Mouse (Mus musculus) cerebellum, postnatal 25 days (tissue): ENCODE measurements at regions not wholly inside any gene's neighbourhood (a gene's known extent, or its start where the extent isn't known, plus 50 kb on each side); places are given as distances from the start of the nearest gene placed in this dataset.

Experiments
- DNase-seq, 2 experiments: peaks; one replicate each; pipeline ENCODE4 v3.0.0; 2021; ENCODE audit warnings: mixed read lengths in 2 of 2

DNA sequence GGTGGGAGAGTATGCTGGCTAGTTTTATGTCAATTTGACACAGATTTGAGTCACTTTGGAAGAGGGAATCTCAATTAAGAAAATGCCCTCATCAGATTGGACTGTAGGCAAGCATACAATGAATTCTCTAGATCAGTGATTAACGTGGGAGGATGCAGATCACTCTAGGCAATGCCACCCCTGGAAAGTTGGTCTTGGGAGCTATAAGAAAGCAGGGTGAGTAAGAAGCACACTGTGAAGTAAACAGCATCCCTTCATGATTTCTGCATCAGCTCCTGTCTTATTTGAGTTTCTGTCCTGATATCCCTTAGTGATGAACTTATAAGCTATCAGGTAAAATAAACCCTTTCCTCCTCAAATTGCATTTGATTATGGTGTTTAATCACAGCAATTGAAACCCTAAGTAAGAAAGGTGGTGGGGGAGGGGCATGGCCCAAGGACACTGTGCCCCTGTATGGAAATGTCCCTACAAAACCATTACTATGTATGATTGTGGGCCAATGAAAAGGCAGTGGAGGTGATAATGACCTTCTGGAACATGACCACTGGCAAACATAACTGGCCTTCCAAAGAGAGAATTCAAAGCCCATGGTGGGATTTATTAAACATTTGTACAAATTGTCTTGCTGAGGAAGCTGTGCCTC is 640.3 kb upstream of the Vstm2b start:
- DNase-seq, result no peak

DNA sequence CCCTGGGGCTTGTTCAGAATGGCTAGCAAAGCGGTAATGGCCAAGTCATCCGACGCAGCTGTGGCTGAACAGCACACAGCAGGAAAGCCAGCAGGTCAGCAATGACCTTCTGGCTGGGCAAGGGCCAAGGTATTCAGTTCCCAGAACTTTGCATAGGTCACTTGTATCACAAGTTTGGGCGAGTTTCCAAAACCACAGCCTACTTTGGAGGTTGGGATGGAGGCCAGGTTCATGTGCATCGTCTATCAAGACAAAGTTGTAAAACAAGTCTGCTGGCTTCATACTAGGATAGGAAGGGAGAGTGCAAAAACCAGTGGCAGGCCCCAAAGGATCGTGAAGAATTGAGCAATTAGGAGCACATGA is 639.8 kb upstream of the Vstm2b start:
- DNase-seq, result peak in 1 of 2 experiments; percentile 1

DNA sequence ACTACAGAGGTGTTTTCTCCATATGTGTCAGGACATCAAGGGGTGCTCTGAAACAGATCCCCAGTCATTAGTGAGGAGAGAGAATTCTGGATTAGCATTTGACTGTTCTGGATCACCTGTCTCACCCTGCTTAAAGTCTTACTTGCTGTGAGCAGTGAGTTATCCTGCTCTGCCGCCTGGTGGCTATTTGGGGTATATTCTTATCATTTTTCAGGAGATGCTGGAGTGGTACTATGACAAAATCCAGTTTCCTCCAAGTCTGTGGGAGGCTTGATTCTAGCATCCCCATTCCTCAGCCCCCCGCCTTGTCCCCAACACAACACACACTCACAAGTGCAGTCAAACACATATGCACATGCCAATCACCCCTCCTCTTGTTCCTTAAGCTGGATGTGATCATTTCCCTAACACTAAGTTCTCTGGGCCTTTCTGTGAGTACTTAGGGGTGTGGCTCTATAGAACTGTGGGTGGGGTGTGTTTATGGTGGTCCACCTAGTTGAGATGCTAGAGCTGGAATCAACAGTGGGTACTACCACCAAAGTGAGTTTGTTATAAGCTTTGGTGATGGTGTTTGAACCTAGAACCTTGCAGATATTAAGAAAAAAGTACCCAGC is 624.6 kb upstream of the Vstm2b start:
- DNase-seq, result peak; percentile 9 to 52

DNA sequence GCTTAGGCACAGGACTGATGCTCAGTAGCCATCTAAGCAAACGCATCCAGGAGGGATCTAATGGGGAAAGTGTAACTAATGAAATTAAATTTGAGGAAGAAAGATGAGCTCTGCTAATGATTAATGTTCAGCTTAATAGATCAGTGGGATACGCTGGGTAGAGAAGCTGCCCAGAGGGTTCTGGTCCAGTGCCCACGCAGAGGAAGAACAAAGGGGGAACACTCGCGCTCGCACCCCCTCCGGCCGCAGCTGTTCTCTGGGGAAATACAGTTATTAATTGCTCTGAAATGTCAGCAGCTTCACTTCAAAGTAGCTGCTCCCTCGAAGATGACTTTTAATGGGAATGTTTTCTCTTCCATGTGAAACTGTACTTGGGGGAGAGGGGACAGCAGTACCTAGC is 623.0 kb upstream of the Vstm2b start:
- no peak for DNase-seq

DNA sequence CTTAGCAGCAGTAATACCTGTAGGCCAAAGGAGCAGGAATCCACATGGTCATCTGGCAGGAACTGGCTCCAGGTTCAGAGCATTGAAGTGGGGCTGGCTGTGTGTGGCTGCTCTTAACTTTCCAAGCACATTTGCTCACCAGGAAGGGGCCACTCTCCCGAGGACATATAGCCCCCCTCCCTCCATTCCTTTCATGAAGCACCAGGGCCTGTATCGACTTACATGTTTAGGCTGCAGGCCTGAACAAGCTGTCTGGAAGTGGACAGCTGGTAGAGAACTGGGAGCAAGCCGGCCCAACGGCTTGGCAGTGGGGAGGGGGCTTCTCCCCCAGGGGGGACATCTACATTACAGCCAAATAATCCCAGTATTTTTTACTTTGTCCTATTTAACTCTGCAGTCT is 622.5 kb upstream of the Vstm2b start:
- no peak for DNase-seq

DNA sequence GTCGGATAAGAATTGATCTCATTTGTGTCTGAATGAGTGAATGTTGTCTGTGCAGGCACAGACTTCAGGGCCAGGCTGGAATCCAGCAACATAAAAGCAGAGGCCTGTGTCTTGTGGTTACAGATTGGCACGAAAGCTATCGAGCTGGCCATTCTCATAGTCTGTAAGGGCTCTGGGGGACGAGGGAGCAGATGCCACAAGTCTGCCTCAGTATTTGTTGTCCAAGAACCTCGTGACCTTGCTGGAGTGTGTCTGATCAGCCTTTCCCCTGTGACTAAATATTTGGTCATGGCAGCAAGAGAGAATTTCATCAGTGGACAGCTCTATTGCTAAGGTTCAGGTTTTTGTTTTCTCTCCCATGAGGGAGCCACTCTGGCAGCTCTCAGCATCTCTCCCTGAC is 622.0 kb upstream of the Vstm2b start:
- DNase-seq, result no peak

DNA sequence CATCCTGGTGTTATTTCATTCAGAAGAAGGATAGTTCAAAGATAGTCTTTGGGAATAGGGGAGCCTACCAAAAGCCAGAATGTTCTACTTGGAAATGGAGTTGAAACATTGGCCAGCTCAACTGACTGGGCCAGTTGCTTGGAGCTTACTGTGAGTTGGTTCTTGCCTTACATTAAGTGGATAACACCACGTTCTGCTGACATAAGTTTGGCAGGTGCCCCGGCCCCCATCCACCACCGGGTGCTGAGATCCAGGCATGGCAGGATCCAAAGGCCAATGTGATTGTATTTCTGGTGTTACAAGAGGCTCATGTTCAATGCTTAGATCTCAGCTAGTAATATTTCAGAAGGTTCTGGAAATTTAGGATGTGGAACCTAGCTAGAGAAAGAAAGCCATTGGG is 608.0 kb upstream of the Vstm2b start:
- no peak for DNase-seq

DNA sequence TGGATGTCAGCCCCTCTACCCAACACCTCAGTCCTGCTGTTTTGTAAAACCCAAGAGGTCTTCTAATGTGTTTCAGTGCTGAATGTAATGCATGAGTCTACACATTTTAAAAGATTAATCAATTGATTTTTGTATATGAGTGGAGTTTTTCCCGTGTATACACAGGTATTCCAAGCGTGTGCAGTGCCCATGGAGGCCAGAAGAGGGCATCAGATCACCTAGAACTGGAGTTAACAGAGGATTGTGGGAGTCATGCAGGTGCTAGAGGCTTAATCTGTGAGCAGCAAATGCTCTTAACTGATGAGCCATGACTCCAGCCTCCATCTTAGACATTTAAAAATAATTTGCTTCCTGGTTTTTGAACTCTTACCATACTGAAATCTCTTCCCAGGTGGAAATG is 587.6 kb upstream of the Vstm2b start:
- DNase-seq, result peak in 1 of 2 experiments; percentile 15

DNA sequence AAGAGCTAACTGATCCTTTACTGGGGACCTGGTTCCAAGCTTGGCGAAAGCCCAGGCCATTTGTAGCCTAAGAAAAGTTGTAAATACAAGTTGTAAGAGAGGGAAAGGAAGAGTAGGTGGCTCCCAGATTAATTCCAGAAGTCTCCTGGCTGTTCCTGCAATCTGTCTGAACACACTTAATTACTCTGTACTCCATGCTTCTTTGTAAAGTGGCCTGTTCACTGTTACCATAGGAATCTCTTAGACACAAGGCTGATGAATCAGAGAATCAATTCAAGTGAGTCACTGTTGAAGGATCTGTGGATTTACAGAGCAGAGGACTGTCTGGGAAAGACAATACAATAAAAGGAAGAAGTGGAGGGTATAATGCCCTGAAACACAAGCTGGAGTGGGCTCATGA is 577.0 kb upstream of the Vstm2b start:
- no peak for DNase-seq

DNA sequence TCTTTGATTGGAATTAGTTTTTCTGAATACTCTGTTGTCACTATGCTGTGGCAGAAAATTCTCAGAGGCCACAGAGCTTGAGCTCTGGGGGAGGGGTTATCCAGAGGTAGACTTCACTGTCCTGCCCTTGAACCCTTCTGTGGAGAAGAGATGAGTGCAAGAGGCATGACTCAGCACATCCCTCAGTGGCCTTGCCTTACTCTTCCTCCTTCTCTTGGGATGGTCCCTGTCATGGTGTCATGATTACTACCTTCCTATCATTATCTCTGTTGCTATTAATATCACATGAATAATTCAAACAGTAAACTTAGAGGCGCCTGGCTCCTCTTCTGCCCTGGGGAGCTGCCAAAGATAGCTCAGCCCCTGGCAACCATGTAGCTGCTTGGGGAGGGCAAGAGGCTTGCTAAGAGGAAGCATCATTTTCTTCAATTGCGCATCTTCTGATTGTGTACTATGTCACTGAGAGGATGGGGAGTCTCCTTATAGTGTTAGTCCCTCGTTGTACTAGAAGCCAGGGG is 572.9 kb upstream of the Vstm2b start:
- DNase-seq, result no peak

DNA sequence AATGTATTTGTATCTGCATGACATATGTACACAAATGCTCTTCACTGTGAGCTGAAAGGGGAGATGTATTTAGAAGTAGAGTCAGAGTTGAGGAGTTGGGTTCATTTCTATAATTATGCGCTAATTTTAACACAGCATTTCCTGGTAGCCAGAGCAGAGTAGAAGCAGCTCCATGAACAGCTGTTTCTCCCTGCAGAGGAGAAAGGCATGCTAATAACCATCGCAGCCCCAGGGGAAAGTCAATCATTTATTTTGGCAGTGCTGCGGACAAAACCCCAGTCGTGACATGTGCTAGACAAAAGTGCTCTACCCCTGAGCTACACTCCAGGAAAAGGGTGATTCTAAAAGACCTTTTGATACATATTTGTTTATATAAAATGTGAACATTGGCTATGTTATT is 565.7 kb upstream of the Vstm2b start:
- no peak for DNase-seq

DNA sequence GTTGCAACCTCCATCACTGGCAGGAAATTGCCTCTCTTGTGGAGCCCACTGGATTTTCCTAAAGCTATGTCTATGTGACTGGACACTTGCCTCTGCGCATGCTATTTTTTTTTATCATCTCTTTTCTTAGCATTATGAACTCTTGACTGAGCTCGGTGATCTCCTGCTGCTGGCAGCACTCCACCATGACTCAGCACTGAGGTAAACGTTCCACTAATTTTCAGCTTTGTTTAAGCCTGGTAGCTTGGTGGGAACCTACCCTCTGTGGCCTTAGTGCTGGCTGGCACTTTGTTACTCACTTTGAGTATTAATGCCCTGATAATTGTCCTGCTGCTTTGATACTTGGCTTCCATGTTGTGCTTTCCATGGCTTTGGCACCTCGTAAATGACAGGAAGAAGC is 545.8 kb upstream of the Vstm2b start:
- peak in 1 of 2 experiments; percentile 11 for DNase-seq

DNA sequence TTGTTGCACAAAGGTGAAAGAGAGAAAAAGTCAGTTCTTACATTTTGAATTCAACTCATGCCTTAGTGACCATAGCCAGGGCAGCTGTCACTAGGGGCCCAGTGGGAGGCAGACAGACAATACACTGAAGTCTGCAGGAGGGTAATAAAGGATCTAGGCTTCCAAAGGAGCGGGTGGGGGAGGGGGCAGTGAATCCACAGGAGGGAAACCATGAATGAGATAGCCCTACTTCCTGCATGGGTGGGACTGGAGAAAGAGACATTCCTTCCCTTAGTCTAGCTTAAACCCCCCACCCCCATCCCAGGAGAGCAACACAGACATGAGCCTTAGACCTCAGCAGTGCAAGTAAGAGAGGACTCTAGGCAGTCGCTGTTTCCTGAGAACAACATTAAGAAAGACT is 535.4 kb upstream of the Vstm2b start:
- DNase-seq, result no peak

DNA sequence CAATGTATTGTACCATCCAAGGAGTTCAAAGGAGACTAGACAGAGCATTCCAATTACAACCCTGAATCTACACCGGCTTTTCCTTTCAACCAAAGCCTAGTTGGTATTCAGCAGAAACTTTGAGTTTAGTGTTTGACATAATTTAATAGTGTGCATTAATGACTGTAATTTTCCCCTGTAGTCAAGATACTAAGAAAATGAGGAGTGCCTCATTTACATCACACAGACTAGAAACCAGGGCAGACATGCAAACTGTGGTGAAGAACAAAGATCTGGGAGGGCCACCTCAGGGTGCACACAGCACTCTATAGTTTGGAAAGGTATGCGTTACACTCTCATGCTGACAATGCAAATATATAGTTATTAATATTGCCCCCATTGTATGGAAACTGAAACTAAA is 525.4 kb upstream of the Vstm2b start:
- no peak for DNase-seq

DNA sequence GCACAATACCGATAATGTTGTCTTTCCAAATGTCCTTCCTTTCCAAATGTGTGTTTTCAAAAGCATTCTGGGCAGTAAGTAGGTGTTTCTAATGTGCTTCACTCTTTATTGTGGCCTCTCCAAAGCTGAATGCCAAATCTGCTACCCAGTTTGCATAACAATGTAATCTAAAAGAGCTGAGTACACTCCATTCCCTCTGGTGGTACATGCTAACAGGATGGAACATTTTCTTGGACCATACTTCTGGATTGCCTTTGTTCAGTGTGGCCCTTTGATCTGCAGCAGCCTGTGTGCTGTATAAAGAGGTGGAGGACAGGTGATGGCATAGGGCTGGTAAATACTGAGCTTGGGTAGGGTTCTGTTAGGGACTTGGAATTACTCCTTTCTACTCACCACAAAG is 520.3 kb upstream of the Vstm2b start:
- DNase-seq, result no peak

DNA sequence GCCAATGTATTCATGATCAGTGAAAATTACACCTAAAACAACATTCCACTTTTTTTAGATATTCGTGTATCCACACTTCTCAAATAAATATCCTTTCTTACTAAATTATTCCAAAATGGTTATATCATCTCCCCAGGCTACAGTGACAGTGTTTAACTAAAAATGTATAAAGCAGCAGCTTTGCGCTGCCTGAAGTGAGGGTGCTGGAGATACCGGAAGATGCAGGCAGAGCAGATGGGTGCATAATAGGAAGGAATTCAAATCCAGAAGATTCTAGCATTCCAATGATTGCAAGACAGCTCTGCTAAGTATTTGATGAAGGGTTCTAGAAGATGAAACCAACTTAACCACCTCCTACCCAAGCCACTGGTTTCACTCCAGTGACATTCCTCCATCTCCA is 516.9 kb upstream of the Vstm2b start:
- DNase-seq, result no peak

DNA sequence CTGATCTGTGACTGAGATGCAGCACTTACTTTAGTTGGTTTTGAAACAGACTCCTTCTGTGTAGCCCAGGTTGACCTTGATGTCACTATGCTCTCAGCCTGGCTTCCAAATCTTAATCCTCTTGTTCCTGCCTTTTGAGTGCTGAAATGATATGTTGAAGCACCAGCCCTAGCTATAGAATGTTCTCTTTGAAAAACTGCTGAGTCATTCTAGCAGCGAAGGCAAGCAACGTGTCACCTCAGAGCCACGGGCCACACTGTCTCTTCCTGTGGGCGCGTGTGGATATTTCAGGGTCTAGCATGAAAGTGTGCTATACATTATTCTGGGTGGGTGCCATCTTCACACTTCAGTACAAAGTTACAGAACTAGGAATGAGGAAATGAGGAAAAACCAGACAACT is 510.0 kb upstream of the Vstm2b start:
- no peak for DNase-seq

DNA sequence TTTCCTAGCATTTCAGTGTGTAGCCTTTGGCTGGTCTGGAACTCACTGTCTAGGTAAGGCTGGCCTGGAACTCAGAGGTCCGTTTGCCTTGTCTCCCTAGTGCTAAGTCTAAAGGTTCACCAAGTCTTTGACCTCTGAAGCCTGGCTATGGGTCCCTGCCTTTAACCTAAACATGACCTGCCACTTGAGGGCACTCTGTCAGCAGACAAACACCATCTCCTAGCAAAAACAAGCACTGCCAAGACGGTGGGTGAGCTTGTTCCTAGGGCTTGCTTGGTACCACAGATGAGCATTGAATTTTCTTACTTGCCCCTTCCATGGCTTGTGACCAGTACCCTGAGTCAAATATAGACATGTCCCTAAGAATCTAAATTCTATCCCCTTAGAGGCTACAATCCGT is 508.3 kb upstream of the Vstm2b start:
- peak in 1 of 2 experiments; percentile 5 for DNase-seq

DNA sequence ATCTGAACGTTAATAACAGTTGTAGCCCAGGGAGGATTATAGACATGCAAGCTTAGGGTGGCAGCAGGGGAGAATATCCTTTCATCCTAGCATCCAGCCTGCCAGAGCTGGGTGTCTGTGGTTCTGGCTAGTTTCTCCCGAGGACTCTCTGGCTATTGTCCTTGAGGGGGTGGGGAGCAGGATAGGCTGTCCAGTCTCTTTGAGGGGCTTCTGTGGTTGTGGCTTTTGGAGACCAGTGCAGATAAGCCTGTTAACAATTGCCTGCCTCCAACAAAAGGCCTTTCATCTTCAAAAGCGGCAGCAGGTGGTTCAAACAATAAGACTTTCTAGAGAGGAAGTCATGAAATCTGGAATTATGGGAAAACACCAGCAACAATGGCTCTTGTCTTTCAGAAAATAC is 507.2 kb upstream of the Vstm2b start:
- no peak for DNase-seq

DNA sequence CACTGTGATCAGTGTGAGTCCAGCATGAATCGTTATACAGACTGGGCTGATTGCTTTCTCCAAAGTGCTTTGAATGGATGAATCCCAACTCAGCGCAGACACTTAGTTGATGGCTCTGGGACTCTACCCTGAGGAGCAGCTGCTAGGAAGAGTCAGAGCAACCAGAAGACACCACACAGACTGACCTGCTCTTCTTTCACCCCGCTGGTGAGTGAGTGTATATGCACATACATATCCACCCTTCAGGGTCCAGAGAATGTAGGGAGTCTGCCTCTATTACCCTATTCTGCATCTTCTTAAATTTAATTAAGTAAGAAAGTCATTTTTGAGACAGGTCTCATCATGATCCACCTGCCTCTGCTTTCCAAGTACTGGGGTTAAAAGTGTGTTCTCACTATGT is 506.5 kb upstream of the Vstm2b start:
- DNase-seq, result no peak

DNA sequence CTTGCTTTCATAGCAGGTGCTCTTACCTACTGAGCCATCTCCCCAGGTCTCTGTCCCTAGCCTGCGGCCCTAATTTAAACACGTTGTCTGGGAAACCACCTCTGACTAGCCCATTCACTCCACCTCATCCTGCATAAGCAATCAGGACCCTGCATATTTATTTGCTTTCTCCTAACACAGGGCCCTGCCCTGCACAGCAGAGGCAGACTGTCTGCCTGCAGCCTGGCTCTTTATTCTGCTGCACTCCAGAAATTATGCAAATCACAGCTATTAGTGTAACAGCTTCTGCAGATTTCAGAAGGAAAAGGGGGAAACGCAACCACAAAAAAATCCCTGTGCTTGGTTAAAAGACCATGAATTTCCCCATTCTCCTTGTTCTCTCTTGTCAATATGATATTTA is 505.9 kb upstream of the Vstm2b start:
- DNase-seq, result no peak

DNA sequence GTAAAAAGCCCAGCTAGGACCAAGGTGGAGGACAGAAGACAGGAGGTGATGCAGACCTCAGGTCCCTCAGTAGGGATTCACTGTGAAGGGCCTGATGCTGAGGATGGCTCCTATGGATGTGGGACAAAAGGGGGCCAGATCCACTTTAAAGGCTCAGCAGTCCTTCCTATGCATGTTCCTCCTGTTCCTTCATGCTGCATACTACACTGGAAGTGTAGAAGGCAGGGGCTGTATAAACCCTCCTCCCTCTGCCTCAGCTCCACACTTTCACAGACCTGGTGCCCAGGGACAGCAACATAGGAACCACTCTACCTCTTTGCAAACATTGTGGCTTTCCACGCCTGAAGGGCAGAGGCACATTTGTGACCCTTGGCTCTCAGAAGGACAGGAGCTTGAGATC is 505.4 kb upstream of the Vstm2b start:
- DNase-seq, result no peak

DNA sequence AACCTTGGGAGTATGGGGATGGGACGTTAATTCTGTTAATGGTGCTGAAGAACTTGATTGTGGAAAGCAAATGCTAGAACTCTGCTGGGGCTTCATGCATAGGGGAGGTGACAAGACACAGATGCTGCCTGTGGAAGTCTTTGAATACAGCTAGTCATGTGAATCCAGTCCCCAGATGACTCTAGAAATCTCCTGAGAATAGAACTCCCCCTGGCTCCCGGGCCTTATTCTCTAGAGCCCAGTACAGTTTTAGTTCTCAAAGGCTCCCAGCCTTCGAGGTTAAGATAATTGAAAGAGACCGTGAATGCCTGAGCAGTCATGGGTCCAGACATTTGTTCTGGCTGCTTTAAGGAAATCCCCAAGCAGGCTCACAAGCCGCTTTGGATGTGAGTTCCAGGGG is 499.9 kb upstream of the Vstm2b start:
- DNase-seq, result no peak

DNA sequence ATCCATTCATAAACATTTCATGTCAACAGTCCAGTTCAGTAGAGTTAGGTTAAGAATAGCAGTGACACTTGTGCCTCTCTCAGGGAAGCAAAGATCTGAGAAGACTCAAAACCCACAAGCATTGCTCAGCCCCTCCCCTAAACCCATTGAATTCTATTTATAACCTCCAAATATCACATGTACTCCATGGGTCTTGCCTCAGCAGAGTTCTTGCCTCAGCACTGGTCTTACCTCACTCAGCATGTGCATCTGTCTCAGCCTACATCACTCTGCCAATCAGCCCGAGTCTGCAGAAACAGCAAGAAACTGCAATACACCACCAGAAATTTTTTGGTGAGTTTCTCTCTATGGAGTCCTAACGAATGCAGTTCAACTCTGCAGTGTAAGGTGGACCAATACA is 478.8 kb upstream of the Vstm2b start:
- no peak for DNase-seq

DNA sequence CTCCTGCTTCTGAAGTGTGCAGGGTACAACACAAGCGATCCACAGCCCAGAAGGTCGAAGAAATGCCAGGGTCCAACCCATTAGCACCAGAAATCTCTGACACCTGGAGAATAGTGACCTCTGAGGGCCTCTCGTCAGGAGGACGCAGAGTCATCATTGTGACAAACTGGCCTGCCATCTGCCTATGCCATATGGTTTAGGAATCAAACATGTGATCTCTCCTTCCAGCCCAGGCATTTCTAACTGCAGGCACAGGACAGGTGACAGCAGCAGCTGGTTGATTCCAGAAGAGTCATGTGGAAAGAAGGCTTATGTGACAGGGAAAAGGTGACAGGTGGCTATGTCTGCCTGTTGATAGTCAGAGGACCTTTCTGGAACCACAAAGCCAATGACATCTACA is 476.0 kb upstream of the Vstm2b start:
- DNase-seq, result peak; percentile 7 to 36
